Mouse (Mus musculus): ENCODE measurements around the gene Glipr1.

DNA sequence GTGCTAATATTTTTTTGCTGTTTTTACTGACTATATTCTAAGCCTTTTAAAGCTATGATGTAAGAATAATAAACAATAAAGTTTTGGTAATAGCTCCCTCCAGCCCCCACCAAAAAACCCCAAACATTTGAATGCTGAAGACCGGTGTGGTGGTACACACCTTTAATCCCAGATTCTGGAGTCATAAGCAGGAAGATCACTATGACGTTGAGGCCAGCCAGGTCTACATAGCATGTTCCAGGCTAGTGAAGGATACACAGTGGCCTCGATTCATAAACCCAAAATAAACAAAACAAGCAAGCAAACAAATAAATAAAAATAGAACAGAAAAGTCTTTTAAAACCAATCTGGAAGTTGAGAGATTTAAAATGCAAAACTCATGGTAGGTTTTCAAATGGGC lies 30.5 kb downstream of the Glipr1 start:
- TF ChIP-seq POLR2A (IDR thresholded peaks at IDR 0.05; ENCODE audit: extremely low read depth, insufficient read depth, low read length): no peak
- no peak for TF ChIP-seq CTCF (IDR thresholded peaks at IDR 0.05; ENCODE audit: low read depth, low read length)
